Mouse (Mus musculus): ENCODE results near the gene Coro6.

DNA sequence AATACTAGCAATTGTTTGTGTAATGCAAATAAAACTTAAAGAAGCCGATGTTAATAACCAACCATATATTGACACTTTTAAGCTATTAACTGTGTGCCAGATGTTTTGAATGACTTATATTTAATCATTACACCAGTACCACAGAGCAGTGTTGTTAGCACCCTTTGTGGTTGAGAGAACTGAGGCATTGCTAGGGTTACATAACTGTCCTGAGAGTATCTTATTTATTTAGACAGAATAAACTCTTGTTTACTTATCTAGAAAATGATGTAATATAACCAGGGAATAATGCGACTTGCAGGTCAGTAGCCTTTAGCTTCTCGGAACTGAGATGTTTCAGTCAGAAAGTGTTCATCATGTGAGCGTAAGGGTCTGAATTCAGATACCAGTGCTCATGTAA is 44.2 kb upstream of the Coro6 start:
- TF ChIP-seq POLR2A (IDR thresholded peaks at IDR 0.05; ENCODE audit: control insufficient read depth, low read depth, low read length) (no peak), CTCF (IDR thresholded peaks at IDR 0.05; ENCODE audit: control insufficient read depth, insufficient read depth, insufficient replicate concordance, low read depth, low read length) (no peak)

Measured in testis, adult 2 months (tissue).